Mouse (Mus musculus): ENCODE results near the gene Tatdn3.

Gene Tatdn3

DNA sequence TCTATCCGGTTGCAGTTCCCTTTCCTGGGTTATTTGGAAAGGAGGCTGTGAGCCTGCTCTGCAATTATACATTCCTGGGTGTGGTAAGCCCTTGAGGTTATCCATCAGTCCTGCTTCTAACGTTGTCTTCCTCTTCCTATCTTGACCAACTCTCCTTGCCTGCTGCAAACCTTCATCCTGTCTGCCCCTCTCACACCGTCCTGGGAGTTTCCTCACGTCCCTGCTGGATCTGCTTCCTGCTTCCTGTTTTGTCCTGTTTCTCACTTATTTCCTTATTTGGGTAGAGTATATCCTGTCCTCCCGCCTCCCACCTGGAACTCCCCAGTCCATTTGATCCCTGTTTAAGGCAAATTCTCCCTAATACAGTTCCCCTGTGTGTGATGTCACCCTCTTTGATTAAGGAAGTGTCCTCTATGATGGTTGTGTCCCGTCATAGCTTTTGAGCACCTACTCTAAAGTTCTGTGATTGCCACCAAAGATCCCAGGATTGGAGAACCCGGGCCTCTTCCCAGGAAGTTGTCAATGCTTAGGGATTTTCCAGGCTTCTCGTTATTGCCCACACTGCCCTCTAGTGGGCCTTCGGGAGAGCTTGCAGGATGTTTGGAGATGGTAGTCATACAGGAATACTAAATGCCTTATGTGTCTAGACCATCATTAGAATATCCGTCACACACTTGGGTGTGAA lies 12.6 kb upstream of the Tatdn3 start:
- no peak for DNase-seq (ENCODE audit: low spot score)

DNA sequence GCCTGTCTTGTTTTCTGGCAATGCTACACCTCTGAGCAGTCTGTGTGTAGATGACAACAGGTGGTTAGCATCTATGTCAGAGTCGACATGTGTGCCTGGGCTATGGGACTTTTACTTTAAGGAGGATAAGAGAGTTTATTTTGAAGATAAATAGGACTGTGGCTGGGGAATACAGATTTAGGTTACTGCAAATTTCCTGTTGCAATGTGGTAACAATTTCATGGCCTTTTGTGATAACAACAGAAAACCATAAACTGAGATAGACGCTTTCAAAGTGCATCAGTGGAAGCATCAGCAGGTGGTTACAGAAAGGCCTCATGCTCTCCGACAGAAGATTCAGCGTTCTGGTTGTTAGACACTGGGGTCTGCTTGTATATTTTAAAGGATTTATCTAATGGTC lies 10.8 kb upstream of the Tatdn3 start:
- no peak for DNase-seq (ENCODE audit: low spot score)

DNA sequence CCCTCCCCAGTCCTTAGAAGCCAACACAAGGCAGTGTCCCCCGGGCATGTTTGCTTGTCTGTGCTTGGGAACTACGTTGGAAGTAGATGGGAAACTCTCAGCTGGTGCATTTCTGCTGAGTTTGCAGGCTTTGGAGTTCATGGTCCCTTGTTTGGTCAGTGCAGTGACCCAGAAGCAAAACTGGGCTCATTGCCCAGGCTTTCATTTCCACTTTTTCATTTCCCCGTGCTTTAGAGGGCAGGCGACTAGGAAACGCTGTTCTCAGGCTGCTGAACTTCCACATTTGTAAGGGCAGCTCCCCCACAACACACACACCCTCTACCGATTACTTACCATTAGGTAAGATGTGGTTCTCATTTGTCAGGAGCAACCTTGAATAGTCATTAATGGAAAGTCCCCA lies 10.3 kb upstream of the Tatdn3 start:
- DNase-seq (ENCODE audit: low spot score): no peak

DNA sequence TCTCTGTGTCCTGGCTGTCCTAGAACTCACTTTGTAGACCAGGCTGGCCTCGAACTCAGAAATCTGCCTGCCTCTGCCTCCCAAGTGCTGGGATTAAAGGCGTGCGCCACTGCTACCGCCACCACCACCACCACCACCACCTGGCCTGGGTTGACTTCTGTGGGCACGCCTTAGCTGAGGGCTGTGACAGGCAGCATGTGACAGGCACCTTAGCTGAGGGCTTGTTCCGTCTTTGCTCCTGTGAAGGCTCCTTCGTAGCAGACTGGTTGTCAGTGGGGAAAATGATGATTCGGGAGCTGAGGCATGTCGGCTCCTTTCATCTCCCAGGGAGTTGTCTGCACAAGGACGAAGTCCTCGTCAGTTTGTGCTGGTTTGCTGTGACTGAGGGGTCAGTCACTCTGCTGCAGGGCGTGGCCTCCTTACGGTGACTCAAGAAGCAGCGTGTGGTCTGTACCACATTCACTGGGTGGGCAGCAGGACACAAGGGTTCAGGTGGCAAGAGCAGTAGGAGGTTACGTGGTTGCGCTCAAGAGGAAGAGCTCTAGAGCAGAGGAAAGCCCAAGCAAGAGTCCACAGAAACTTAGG lies 9.7 kb upstream of the Tatdn3 start:
- DNase-seq (ENCODE audit: low spot score): no peak

DNA sequence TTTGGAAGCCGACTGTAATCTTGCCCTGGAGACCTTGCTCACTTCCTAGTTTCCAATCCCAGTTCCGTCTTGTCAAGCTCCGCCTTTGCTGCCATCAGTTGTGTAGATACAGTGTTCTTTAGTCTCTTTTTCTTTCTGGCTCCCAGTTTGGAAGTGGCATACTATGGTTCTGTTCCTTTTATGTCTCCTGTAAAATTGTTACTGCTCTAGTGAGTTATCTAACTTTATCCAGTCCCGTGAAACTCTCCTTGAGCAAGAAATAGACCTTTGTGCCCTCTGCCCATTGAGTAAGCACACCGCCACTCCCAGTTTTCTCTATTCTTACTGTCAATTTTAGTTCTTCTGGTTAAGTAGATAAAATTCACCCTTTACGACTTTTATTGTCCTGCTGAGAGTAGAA lies 8.9 kb upstream of the Tatdn3 start:
- DNase-seq (ENCODE audit: low spot score): no peak

DNA sequence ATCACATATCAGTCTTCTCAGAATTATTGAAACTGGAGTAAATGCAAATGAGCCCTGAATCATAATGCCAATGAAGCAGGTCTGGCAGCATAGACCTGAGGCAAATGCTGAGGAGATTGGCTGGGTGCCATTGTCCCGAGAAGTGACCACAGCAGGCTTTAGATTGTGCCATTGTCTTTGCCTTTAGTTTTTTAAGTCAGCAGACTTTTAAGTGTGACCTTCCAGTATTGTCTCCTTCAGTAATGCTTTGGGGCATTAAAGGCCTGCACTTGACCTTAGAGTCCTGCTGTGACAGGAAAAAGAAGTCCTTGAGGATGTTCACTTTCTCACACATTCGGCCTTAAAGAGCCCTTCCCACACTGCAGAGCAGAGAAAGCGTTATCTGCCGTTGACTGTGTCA lies 7.5 kb upstream of the Tatdn3 start:
- DNase-seq (ENCODE audit: low spot score): no peak

DNA sequence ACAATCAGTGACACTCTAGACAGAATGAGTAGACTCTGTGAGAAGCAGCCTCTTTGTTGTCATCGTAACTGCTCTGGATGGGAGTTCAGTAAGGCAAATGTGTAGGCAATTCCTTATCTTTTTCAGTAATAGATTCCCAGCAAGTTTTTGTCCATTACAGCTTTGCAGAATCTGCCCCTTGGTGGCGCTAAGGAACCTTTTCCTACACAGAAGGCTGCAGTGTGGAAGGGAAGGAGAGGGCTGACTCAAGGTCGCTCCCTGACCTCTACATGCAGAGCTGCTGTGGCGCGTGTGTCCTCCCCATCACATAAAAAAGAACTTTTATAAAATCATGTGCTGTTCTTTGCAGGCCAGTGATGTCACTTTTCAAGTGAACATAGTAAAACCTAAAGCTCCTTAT lies 5.6 kb upstream of the Tatdn3 start:
- no peak for DNase-seq (ENCODE audit: low spot score)

DNA sequence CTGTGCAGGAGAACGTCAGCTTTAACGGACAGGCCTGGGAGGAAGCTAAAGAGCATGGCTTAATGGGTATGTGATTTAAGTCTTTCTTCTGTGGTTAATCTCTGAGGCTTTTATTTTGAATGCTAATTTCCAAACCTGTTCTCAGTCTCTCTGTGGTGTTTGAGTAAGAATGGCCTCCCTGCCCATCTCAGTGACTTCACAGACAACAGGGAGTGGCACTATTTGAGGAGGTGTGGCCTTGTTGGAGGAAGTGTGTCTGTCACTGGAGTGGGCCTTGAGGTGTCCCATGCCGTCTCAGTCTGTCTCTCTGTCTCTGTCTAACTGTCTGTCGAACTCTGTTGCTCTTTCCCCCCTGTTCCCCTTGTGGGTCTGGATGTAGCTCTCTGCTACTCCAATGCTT lies 2.5 kb upstream of the Tatdn3 start:
- DNase-seq (ENCODE audit: low spot score): no peak

DNA sequence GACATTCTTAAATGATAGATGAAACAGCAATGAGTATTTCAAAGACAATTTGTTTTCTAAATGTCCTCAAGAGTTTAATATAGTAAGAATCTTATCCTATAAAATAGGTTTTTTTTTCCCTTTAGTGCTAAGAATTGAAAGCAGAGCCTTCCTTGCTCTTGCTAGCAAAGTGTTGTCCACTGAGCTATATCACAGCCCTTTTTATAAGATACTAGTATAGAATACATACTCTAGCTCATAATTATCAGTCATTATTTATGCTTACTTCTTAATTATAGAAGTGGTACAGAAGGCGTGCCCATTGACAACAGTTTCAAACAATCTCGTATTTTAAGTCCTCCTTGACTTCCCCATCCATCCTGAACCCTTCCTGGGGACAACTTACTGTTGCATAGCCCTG lies 1.8 kb upstream of the Tatdn3 start:
- DNase-seq (ENCODE audit: low spot score): no peak

DNA sequence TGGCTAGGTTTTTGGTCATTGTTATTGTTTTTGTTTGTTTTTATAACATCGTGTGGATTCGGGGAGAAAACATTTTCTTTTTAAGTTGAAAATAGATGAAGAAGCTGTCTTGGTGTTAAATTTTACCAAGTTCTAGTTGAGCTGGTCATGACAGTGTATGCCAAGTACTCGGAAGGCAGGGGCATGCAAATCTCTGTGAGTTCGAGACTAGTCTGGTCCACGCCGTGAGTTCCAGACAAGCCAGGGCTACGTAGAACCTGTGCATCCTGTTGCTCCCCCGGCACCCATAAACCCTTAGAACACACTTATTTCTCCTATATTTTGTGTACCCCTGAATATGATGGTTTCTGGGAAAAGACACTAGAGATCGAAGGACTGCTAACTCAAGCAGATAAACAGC lies 968 bp upstream of the Tatdn3 start:
- DNase-seq (ENCODE audit: low spot score): no peak

DNA sequence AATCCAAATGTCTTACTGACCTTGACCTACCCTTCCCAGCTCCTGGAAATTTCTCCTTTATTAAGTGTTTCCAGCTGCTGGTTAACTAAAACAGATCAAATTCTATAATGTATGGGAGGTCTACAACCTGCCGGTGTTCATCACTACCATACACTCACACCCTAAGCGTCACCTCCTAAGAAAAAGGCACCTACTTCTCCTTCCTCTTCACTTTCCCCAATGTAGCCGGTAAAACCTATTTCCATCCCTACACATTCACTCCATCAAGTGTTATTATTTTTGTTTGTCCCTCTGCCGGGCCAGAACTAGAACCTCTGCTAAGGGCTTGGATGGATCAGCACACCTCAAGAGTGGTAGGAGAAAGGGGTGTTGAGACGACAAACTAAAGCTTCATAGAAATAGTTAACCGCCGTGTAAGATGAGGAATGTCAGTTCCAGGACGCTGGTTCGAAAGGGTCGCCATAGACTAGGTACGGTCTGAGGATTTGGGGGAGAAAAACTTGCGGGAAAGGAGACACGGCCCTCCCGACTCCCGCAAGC lies 421 bp downstream of the Tatdn3 start:
- no peak for DNase-seq (ENCODE audit: low spot score)

DNA sequence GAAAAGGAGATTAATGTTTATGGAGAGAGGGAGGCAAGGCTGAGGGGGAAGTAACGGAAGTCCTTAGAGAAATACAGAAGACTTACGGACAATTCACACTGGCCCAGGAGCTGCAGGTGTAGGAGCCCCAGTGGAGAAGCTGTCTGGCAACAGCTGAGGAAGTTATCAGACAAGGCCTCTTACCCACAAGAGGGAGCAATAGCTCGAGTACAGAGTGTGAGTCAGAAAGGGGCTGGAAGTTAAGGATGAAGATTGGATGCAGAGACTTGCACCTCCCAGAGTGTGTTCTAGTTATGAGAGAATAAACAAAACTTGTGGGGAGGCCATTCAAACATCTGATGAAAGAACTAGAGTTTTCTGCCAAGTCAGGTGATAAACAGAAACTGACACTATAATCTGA lies 5.3 kb downstream of the Tatdn3 start:
- DNase-seq (ENCODE audit: low spot score): no peak

DNA sequence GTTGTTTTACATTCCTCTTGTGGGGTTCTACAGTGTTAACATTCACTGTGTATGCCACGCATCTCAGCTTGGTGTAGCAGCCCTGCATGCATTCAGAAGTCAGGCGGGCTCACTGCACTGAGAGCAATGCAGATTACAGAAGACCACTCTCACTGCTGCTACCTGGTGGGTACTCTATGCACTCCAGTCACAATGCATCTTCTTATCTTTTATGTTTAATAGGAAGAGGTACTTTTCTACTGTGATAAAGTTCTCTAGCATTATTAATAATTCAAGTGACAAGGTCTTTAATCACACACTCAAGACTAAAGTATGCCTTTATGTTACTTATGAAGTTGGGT lies 7.2 kb downstream of the Tatdn3 start:
- DNase-seq (ENCODE audit: low spot score): no peak

DNA sequence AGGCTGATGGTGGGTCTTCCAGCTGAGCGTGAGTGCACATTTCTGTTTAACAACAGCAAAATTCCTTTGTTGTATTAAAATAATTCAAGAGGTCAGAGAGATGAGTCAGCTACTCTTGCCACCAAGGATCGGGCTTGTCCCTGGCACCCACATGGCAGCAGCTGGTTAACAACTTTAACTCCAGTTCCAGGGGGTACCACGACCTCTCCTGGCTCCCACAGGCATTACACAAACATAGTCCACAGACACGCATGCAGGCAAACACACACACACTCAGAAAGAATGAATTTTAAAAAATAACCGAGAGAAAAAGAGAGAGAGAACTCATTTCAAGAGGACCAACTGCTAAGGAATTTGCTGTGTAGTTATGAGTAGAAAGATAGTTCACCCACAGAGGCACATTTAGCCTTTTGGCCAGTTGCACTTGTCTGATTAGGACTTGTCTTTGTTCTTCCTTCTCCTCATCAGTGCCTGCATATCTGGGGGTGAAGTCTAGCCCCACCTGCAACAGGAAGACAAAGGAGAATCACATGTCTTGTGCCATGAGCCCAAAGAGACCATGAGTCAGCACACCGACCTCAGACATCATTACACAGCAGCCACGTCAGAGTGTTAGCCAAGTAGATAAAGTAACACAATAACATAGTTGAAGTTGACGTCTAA lies 7.7 kb downstream of the Tatdn3 start:
- no peak for DNase-seq (ENCODE audit: low spot score)

DNA sequence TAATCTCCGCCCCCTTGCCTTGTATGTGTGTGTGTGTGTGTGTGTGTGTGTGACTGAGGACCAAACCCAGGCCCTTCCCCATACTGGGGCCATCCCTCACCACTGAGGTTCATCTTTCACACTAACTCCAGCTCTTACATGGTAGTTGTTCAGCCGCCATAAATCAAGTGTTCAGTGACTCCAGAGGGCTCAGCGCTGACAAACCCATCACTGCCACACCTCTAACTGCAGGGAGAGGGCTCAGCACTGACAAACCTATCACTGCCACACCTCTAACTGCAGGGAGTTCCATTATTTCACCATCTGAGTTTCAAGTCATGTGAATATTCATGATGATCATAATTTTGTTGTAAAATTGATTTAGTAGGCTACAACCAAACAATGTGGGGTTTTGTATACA lies 9.2 kb downstream of the Tatdn3 start:
- no peak for DNase-seq (ENCODE audit: low spot score)

DNA sequence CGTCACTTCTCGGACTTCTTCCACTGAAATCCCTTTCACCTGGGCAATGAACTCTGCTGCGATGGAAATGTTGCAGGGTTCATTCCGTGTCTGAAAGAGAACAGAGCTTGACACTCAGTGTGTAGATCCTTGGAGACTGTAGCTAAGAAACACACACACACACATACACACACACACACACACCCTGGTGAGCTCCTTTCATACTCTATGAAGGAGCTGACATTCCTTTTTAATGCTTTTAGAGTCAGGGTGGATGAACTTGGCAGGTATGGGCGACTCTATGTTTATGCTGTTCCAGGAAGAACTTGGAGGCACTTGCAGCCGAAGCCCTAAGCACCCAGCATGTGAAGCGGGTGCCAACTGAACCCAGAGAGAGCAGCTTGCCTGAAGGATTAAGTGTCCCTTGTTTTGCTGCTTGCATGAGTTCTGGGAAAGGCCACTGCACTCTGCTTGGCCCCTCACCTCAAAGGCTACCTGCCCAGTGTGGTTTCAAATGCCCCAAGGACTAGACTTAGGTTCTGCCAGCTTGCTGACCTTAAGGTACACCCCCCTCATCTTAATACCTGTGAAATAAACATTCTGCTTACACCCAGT lies 16.4 kb downstream of the Tatdn3 start:
- DNase-seq (ENCODE audit: low spot score): no peak

DNA sequence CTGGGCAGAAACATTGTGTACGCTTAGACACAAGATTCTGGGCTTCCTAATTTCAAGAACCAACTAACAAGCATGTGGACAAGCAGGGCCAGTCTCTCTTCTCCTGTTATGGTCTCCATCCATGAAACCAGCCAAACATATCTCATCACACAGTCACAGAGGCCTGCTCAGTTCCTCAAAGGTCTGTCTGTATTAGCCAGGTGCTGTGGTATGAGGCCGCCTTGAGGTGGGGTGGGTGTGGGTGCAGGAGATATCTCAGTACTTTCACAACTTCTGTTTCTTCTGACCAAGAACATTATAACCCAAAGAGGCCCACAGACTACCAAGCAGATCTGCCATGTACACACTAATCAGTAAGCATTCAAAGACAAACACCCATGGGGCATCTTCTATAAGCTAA lies 17.5 kb downstream of the Tatdn3 start:
- no peak for DNase-seq (ENCODE audit: low spot score)

DNA sequence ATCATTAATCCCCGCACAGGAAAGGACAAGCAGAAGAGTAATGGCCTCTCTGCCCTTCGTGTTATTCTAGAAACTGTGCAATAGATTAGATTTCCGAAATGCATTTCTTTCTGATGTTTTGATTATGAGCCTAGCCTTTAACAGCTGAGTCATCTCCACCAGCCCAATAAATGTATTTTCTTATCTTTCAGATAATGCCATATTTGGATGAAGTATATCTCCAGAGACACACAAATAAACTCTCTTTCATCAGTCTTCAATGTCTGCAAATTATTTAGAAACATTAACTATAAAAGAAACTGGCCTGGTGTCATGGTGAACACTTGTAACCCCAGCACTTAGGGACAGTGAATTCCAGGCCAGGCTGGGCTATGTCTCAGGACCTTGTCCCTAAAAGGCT lies 20.0 kb downstream of the Tatdn3 start:
- DNase-seq (ENCODE audit: low spot score): no peak

DNA sequence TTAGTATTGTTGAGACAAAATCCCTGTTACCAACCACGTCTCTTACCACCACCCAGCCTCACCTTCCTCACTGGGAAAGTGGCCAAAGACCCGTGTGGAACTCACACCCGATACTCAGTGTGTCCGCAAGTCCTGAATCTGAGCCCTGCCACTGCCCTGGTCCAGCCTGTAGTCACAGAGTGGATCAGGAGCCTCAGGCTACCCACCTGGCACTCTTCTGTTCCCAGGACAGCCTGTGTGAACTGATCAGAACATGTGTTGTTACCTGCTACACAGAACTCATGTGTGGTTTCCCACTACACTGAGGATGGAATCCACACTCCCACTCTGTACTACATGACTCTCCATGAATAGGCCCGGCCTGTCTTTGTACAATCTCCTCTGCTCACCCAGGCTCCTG lies 20.6 kb downstream of the Tatdn3 start:
- DNase-seq (ENCODE audit: low spot score): no peak

DNA sequence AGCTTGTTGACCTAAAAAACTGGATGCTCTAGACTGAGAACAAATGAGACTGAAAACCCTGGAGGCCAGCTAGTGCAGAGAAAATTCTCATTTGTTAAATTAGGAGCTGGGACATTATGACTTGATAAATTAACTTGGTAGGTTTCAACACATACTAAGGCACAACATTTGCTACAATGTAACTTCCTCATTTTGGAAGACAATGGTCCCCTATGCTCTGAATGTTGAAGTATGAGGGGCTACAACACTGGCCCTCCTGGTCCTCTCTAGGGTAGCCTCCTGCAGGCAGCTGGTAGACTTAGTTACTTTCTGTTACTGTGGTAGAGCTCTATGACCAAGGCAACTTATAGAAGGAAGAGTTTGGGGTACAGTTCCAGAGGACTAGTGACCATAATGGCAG lies 21.4 kb downstream of the Tatdn3 start:
- DNase-seq (ENCODE audit: low spot score): no peak

DNA sequence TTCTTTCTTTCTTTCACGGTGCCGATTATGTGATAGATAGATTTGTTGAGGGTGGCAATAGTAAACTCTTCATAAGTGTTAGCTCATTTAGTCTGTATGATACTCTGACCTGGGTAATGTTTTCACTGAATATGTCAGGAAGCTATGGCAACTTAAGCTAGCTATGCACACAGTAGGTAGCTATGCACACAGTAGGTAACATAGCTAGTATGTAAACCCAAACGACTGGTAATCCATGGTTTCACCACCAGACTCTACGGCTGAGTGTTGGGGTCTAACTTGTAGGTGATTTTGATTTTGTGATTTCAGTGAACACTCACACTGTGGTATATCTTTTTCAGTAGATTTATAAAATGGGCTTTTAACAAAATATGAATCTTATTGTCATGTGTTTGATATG lies 24.7 kb downstream of the Tatdn3 start:
- DNase-seq (ENCODE audit: low spot score): no peak

DNA sequence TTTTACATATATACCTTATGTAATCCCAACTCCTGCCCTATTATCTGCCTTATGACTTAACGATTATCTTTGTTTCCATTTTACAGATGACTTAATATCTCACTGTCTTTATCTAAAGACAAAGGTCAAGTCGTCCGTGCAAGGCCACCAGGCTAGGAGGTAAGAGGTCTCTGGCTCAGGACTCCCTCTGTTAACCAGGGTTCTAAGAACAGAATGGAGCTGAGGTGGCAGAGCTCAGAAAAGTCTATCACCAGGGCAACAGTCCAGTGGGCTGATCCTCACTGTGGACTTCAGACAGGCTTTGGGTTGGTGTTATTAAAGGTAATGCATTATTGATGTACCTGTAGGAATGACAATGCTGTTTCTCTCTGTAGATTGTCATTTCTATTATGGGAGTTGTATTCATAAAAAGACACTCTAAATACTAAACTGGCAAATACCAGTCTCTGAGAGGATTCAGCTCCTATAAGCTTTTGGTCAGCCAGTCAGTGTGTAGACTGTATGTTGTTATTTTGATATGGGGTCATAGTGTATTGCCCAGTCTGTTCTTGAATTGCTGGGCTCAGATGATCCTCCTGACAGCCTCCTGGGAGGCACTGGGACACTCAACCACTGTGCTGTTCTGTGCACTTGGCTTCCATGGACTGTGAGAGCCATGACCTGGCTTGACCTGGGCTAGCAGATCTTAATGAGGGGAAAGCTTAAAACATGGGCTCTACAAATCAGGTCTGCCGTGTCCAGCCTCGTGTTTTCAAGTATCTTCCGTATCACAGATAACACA lies 26.0 kb downstream of the Tatdn3 start, which contains the start of gene Spata45:
Gene Spata45 (plus strand): TSS at position 86 of the 781 bp plus-strand sequence.
- DNase-seq (ENCODE audit: low spot score): no peak
